Mouse (Mus musculus) CH12.LX (cell line): Measurements from ENCODE around the gene Calhm1. TPM values are rescaled to one million over a fixed set of nuclear protein-coding genes. Genes with fewer than 3 reads are reported as not detected.

Experiments used
- DNase-seq: peaks from one replicate; pipeline ENCODE4 v3.0.0-alpha.2; 2013; ENCODE audit errors: extremely low read depth
- H3K27ac ChIP-seq: 2 replicates; pipeline ENCODE4 v1.5.1; 2012; ENCODE audit warnings: low read depth, mild to moderate bottlenecking, control low read depth, moderate library complexity; ENCODE audit not compliant: insufficient read depth
- H3K27me3 ChIP-seq: replicated peaks from 2 replicates; pipeline ENCODE3; 2012; ENCODE audit warnings: inconsistent platforms
- H3K36me3 ChIP-seq, 2 experiments: replicated peaks in 1 of 2; 2 replicates each; pipeline versions ENCODE3 to v1.6.1; 2012; ENCODE audit warnings: inconsistent platforms in 1 of 2, low read length in 1 of 2, mild to moderate bottlenecking in 1 of 2, mixed read lengths in 1 of 2, moderate library complexity in 1 of 2; ENCODE audit not compliant: control insufficient read depth in 1 of 2, insufficient read depth in 1 of 2
- H3K4me1 ChIP-seq, 2 experiments: 2 replicates each; pipeline ENCODE4 v1.6.1; 2012; ENCODE audit warnings: inconsistent platforms in 1 of 2, moderate library complexity in 1 of 2; ENCODE audit not compliant: insufficient read depth in 2 of 2, control insufficient read depth in 1 of 2
- H3K4me2 ChIP-seq: 2 replicates; pipeline ENCODE4 v1.6.1; 2012; ENCODE audit warnings: low read depth, mild to moderate bottlenecking, control low read depth; ENCODE audit not compliant: poor library complexity, insufficient read depth, severe bottlenecking
- H3K4me3 ChIP-seq, 3 experiments: fragments of 150-350 bp in 1 of 3; sonication (generic) in 1 of 3; replicated peaks in 1 of 3; 2 replicates each; pipeline versions ENCODE3 to v1.5.1; 2011 to 2012; ENCODE audit warnings: low read depth in 2 of 3, low read length in 2 of 3, mild to moderate bottlenecking in 2 of 3, moderate library complexity in 2 of 3, control low read depth in 1 of 3, improper control_type of control experiment in 1 of 3, inconsistent platforms in 1 of 3, mixed read lengths in 1 of 3; ENCODE audit not compliant: poor library complexity in 1 of 3
- H3K79me2 ChIP-seq: replicated peaks from 2 replicates; pipeline ENCODE4 v1.6.1; 2012; ENCODE audit warnings: mild to moderate bottlenecking, moderate library complexity; ENCODE audit not compliant: control insufficient read depth, poor library complexity, insufficient read depth, severe bottlenecking; ENCODE audit errors: extremely low read depth
- H3K9ac ChIP-seq: 2 replicates; pipeline ENCODE4 v1.6.1; 2012; ENCODE audit warnings: low read depth, mild to moderate bottlenecking, control low read depth, moderate library complexity; ENCODE audit not compliant: insufficient read depth
- H3K9me3 ChIP-seq: replicated peaks from 2 replicates; pipeline ENCODE3; 2012; ENCODE audit warnings: low read length, inconsistent platforms, mixed read lengths
- CHD1 ChIP-seq: IDR thresholded peaks from 2 replicates; pipeline ENCODE4 v1.6.1; 2012; ENCODE audit warnings: low read depth, low read length, improper control_type of control experiment, inconsistent platforms
- E2F4 ChIP-seq: IDR thresholded peaks from 2 replicates; pipeline ENCODE4 v1.6.1; 2011; ENCODE audit warnings: low read depth, low read length, improper control_type of control experiment; ENCODE audit not compliant: insufficient replicate concordance
- GABPA ChIP-seq: IDR thresholded peaks from 2 replicates; pipeline ENCODE4 v1.6.1; 2012; ENCODE audit warnings: low read depth, low read length, improper control_type of control experiment, inconsistent platforms; ENCODE audit not compliant: insufficient replicate concordance
- HCFC1 ChIP-seq: IDR thresholded peaks from 2 replicates; pipeline ENCODE4 v1.6.1; 2012; ENCODE audit warnings: low read depth, mild to moderate bottlenecking, inconsistent platforms, low read length, improper control_type of control experiment
- IRF4 ChIP-seq: IDR thresholded peaks from 2 replicates; pipeline ENCODE4 v1.6.1; 2014; ENCODE audit warnings: low read depth, mild to moderate bottlenecking, inconsistent platforms, low read length, improper control_type of control experiment
- JUN ChIP-seq: IDR thresholded peaks from 2 replicates; pipeline ENCODE4 v1.6.1; 2011; ENCODE audit warnings: low read depth, mild to moderate bottlenecking, low read length, improper control_type of control experiment, moderate library complexity; ENCODE audit not compliant: insufficient read depth
- JUND ChIP-seq: conservative IDR thresholded peaks from 2 replicates; pipeline ENCODE4 v1.6.1; 2011; ENCODE audit warnings: low read depth, low read length, improper control_type of control experiment
- KAT2A ChIP-seq: IDR thresholded peaks from 2 replicates; pipeline ENCODE4 v1.6.1; 2012; ENCODE audit warnings: low read length, improper control_type of control experiment, inconsistent platforms; ENCODE audit not compliant: insufficient replicate concordance
- MAFK ChIP-seq: IDR thresholded peaks from 2 replicates; pipeline ENCODE4 v1.6.1; 2011; ENCODE audit warnings: low read length, improper control_type of control experiment; ENCODE audit not compliant: insufficient replicate concordance
- MEF2A ChIP-seq: IDR thresholded peaks from 2 replicates; pipeline ENCODE4 v1.6.1; 2014; ENCODE audit warnings: low read depth, mild to moderate bottlenecking, inconsistent platforms, low read length, improper control_type of control experiment, borderline replicate concordance
- MXI1 ChIP-seq: IDR thresholded peaks from 2 replicates; pipeline ENCODE4 v1.6.1; 2011; ENCODE audit warnings: mild to moderate bottlenecking, low read depth, low read length, improper control_type of control experiment
- NELFE ChIP-seq: IDR thresholded peaks from 2 replicates; pipeline ENCODE4 v1.6.1; 2011; ENCODE audit warnings: low read depth, low read length, improper control_type of control experiment
- PAX5 ChIP-seq: IDR thresholded peaks from 2 replicates; pipeline ENCODE4 v1.6.1; 2012; ENCODE audit warnings: low read length, inconsistent platforms, mixed read lengths
- RCOR1 ChIP-seq: conservative IDR thresholded peaks from 2 replicates; pipeline ENCODE4 v1.6.1; 2012; ENCODE audit warnings: low read depth, mild to moderate bottlenecking, inconsistent platforms, low read length, improper control_type of control experiment
- SMC3 ChIP-seq: IDR thresholded peaks from 2 replicates; pipeline ENCODE4 v1.6.1; 2011; ENCODE audit warnings: low read depth, low read length, improper control_type of control experiment
- TCF12 ChIP-seq: IDR thresholded peaks from 2 replicates; pipeline ENCODE4 v1.6.1; 2014; ENCODE audit warnings: low read depth, mild to moderate bottlenecking, inconsistent platforms, low read length, improper control_type of control experiment
- USF1 ChIP-seq: IDR thresholded peaks from 2 replicates; pipeline ENCODE4 v1.6.1; 2014; ENCODE audit warnings: low read depth, mild to moderate bottlenecking, inconsistent platforms, low read length, improper control_type of control experiment
- USF2 ChIP-seq: conservative IDR thresholded peaks from 2 replicates; pipeline ENCODE4 v1.6.1; 2011; ENCODE audit warnings: low read depth, low read length, improper control_type of control experiment
- ZKSCAN1 ChIP-seq: IDR thresholded peaks from 2 replicates; pipeline ENCODE4 v1.6.1; 2012; ENCODE audit warnings: low read depth, inconsistent platforms, low read length, improper control_type of control experiment, borderline replicate concordance
- dilution Hi-C: fragments of 300-500 bp; cut with MboI; formaldehyde crosslinking; loops from 2 replicates; pipeline ENCODE4 v1.14.3; 2020; ENCODE audit warnings: low sequenced_read_pairs; ENCODE audit not compliant: extremely low pct_unique_long_range_greater_than_20kb, extremely low pct_ligation_motif_present
- in situ Hi-C: fragments of 300-500 bp; cut with MboI; formaldehyde crosslinking; loops from 3 replicates; pipeline ENCODE4 v1.14.3; 2019; ENCODE audit warnings: low sequenced_read_pairs, low pct_ligation_motif_present, low pct_unique_long_range_greater_than_20kb, mixed read lengths
- polyA plus RNA-seq: library from polyadenylated mRNA; unstranded; fragments of >175 nt; gene quantifications from 2 replicates; pipeline ENCODE4 v1.2.1, GENCODE M21; 2012; ENCODE audit warnings: low read depth; ENCODE audit not compliant: insufficient read length
- total RNA-seq, 2 experiments: library from RNA; depleted of rRNA; stranded (reverse); fragments of 300-350 nt in 1 of 2; fragments of >200 nt in 1 of 2; gene quantifications; 2 replicates each; pipeline ENCODE4 v1.2.3; 2012 to 2014

The Calhm1 gene
- total and polyA plus RNA-seq, 3 experiments, result not detected

- TF ChIP-seq KAT2A (no peak), USF2 (peak; percentile 43; the same call in 1 of the 2 replicates), ZKSCAN1 (no peak)
These were observed 33.9 kb upstream of the Calhm1 start (continued) for GRCm38 (mm10) chr19:47178001-47178400.

- no peak overlapping the region for H3K27ac ChIP-seq
- no peaks in the 10 kb centered on the region for H3K36me3 ChIP-seq
- no peak overlapping the region for H3K4me2 ChIP-seq
- H3K9me3 ChIP-seq, result peaks cover 24% of the 10 kb centered on the region
- dilution Hi-C loops, result no loop called here
- peaks cover 5 to 16% of the 10 kb centered on the region in 2 experiments for H3K4me1 ChIP-seq
- peaks cover 74% of the 10 kb centered on the region for H3K27me3 ChIP-seq
- H3K9ac ChIP-seq, result no peak overlapping the region
- H3K4me3 ChIP-seq, result no peak overlapping the region
- TF ChIP-seq KAT2A, result no peak
- no peak for TF ChIP-seq JUN
- no peak for TF ChIP-seq IRF4
- TF ChIP-seq JUND, result no peak
- TF ChIP-seq TCF12, result no peak
- no peak for TF ChIP-seq ZKSCAN1
- TF ChIP-seq MAFK, result no peak
- TF ChIP-seq GABPA, result no peak
- no peak for TF ChIP-seq SMC3
- TF ChIP-seq USF1, result no peak
- no peak for TF ChIP-seq PAX5
- no peak for TF ChIP-seq MEF2A
- TF ChIP-seq NELFE, result no peak
- TF ChIP-seq HCFC1, result no peak
- TF ChIP-seq E2F4, result no peak
- TF ChIP-seq MXI1, result no peak
- no peak for TF ChIP-seq CHD1
- no peak for TF ChIP-seq RCOR1
- DNase-seq, result no peak
- no peaks in the 10 kb centered on the region for H3K79me2 ChIP-seq
- in situ Hi-C loops, result loop anchor here (5.0 to 10.0 kb wide), 2 partner anchors 88 to 155 kb away; no protein-coding TSS in a partner anchor
These were observed 33.0 kb upstream of the Calhm1 start for GRCm38 (mm10) chr19:47176916-47177505.
